Mouse (Mus musculus): ENCODE data around the gene Ism1. TPM values are rescaled to one million over a fixed set of nuclear protein-coding genes. Genes with fewer than 3 reads are reported as not detected.

Gene Ism1
- polyA plus RNA-seq, 1 experiment, result not detected

GRCm38 (mm10) chr2:139708194-139708899 is 30.4 kb downstream of the Ism1 start:
- Histone ChIP-seq H3K4me3 (ENCODE audit: insufficient read depth, low read length) (no peak overlapping the region), H3K27ac (ENCODE audit: insufficient read depth, low read depth, low read length) (no peak overlapping the region), H3K4me1 (ENCODE audit: control insufficient read depth, insufficient read depth, low read length) (no peaks in the 10 kb centered on the region)
- TF ChIP-seq CTCF (IDR thresholded peaks at IDR 0.05; ENCODE audit: low read depth, low read length), result no peak
- TF ChIP-seq POLR2A (IDR thresholded peaks at IDR 0.05; ENCODE audit: borderline replicate concordance, low read depth, low read length), result no peak

- no peak overlapping the region for H3K4me3 ChIP-seq (ENCODE audit: insufficient read depth, low read length)
- H3K4me1 ChIP-seq (ENCODE audit: control insufficient read depth, insufficient read depth, low read length), result no peaks in the 10 kb centered on the region
- no peak for TF ChIP-seq POLR2A (IDR thresholded peaks at IDR 0.05; ENCODE audit: borderline replicate concordance, low read depth, low read length)
- TF ChIP-seq CTCF (IDR thresholded peaks at IDR 0.05; ENCODE audit: low read depth, low read length), result no peak
- no peak overlapping the region for H3K27ac ChIP-seq (ENCODE audit: insufficient read depth, low read depth, low read length)
Measured at GRCm38 (mm10) chr2:139711640-139712039, 33.7 kb downstream of the Ism1 start.

- Histone ChIP-seq H3K4me1 (ENCODE audit: control insufficient read depth, insufficient read depth, low read length) (no peaks in the 10 kb centered on the region), H3K27ac (ENCODE audit: insufficient read depth, low read depth, low read length) (no peak overlapping the region), H3K4me3 (ENCODE audit: insufficient read depth, low read length) (no peak overlapping the region)
- no peak for TF ChIP-seq CTCF (IDR thresholded peaks at IDR 0.05; ENCODE audit: low read depth, low read length)
- no peak for TF ChIP-seq POLR2A (IDR thresholded peaks at IDR 0.05; ENCODE audit: borderline replicate concordance, low read depth, low read length)
Measured at GRCm38 (mm10) chr2:139712046-139712445, 34.1 kb downstream of the Ism1 start.

GRCm38 (mm10) chr2:139714206-139714605 is 36.2 kb downstream of the Ism1 start:
- H3K27ac ChIP-seq (ENCODE audit: insufficient read depth, low read depth, low read length), result no peak overlapping the region
- no peak for TF ChIP-seq CTCF (IDR thresholded peaks at IDR 0.05; ENCODE audit: low read depth, low read length)
- no peak for TF ChIP-seq POLR2A (IDR thresholded peaks at IDR 0.05; ENCODE audit: borderline replicate concordance, low read depth, low read length)
- H3K4me3 ChIP-seq (ENCODE audit: insufficient read depth, low read length), result no peak overlapping the region
- no peaks in the 10 kb centered on the region for H3K4me1 ChIP-seq (ENCODE audit: control insufficient read depth, insufficient read depth, low read length)

GRCm38 (mm10) chr2:139717772-139718171 is 39.8 kb downstream of the Ism1 start:
- Histone ChIP-seq H3K4me3 (ENCODE audit: insufficient read depth, low read length) (no peak overlapping the region), H3K27ac (ENCODE audit: insufficient read depth, low read depth, low read length) (no peak overlapping the region), H3K4me1 (ENCODE audit: control insufficient read depth, insufficient read depth, low read length) (no peaks in the 10 kb centered on the region)
- no peak for TF ChIP-seq POLR2A (IDR thresholded peaks at IDR 0.05; ENCODE audit: borderline replicate concordance, low read depth, low read length)
- no peak for TF ChIP-seq CTCF (IDR thresholded peaks at IDR 0.05; ENCODE audit: low read depth, low read length)

- H3K4me3 ChIP-seq (ENCODE audit: insufficient read depth, low read length), result no peak overlapping the region
- H3K4me1 ChIP-seq (ENCODE audit: control insufficient read depth, insufficient read depth, low read length), result peaks cover 4% of the 10 kb centered on the region; the same call in 1 of the 2 replicates
- H3K27ac ChIP-seq (ENCODE audit: insufficient read depth, low read depth, low read length), result no peak overlapping the region
- TF ChIP-seq POLR2A (IDR thresholded peaks at IDR 0.05; ENCODE audit: borderline replicate concordance, low read depth, low read length), result no peak
- TF ChIP-seq CTCF (IDR thresholded peaks at IDR 0.05; ENCODE audit: low read depth, low read length), result peak; percentile 46; the same call in 1 of the 2 replicates
Measured at GRCm38 (mm10) chr2:139722700-139723099, 44.7 kb downstream of the Ism1 start.

- TF ChIP-seq POLR2A (IDR thresholded peaks at IDR 0.05; ENCODE audit: borderline replicate concordance, low read depth, low read length), result no peak
- no peak for TF ChIP-seq CTCF (IDR thresholded peaks at IDR 0.05; ENCODE audit: low read depth, low read length)
- H3K27ac ChIP-seq (ENCODE audit: insufficient read depth, low read depth, low read length), result no peak overlapping the region
- peaks cover 4% of the 10 kb centered on the region; the same call in 1 of the 2 replicates for H3K4me1 ChIP-seq (ENCODE audit: control insufficient read depth, insufficient read depth, low read length)
- H3K4me3 ChIP-seq (ENCODE audit: insufficient read depth, low read length), result no peak overlapping the region
Measured at GRCm38 (mm10) chr2:139723304-139723703, 45.3 kb downstream of the Ism1 start.

GRCm38 (mm10) chr2:139724202-139724838 is 46.3 kb downstream of the Ism1 start:
- Histone ChIP-seq H3K4me1 (ENCODE audit: control insufficient read depth, insufficient read depth, low read length) (peaks cover 4% of the 10 kb centered on the region; the same call in 1 of the 2 replicates), H3K4me3 (ENCODE audit: insufficient read depth, low read length) (no peak overlapping the region), H3K27ac (ENCODE audit: insufficient read depth, low read depth, low read length) (no peak overlapping the region)
- no peak for TF ChIP-seq POLR2A (IDR thresholded peaks at IDR 0.05; ENCODE audit: borderline replicate concordance, low read depth, low read length)
- TF ChIP-seq CTCF (IDR thresholded peaks at IDR 0.05; ENCODE audit: low read depth, low read length), result no peak

GRCm38 (mm10) chr2:139725328-139725727 is 47.4 kb downstream of the Ism1 start:
- Histone ChIP-seq H3K27ac (ENCODE audit: insufficient read depth, low read depth, low read length) (no peak overlapping the region), H3K4me3 (ENCODE audit: insufficient read depth, low read length) (no peak overlapping the region), H3K4me1 (ENCODE audit: control insufficient read depth, insufficient read depth, low read length) (peaks cover 4% of the 10 kb centered on the region; the same call in 1 of the 2 replicates)
- TF ChIP-seq CTCF (IDR thresholded peaks at IDR 0.05; ENCODE audit: low read depth, low read length), result no peak; the same call in 1 of the 2 replicates
- no peak for TF ChIP-seq POLR2A (IDR thresholded peaks at IDR 0.05; ENCODE audit: borderline replicate concordance, low read depth, low read length)

- no peak for TF ChIP-seq CTCF (IDR thresholded peaks at IDR 0.05; ENCODE audit: low read depth, low read length)
- no peak for TF ChIP-seq POLR2A (IDR thresholded peaks at IDR 0.05; ENCODE audit: borderline replicate concordance, low read depth, low read length)
- H3K4me3 ChIP-seq (ENCODE audit: insufficient read depth, low read length), result no peak overlapping the region
- no peak overlapping the region for H3K27ac ChIP-seq (ENCODE audit: insufficient read depth, low read depth, low read length)
- peaks cover 4% of the 10 kb centered on the region; the same call in 1 of the 2 replicates for H3K4me1 ChIP-seq (ENCODE audit: control insufficient read depth, insufficient read depth, low read length)
Measured at GRCm38 (mm10) chr2:139728060-139728459, 50.1 kb downstream of the Ism1 start.

All from bone marrow macrophage, adult 2 months (primary cell).